Mouse (Mus musculus) T-helper 2 cell (primary cell): Measurements from ENCODE around the gene Supt20.
"Not testable (repeated sequence)": the region's sequence is repeated elsewhere in the genome, so short reads cannot be mapped to it uniquely, and the experiment has no call there.

Source experiments
- in situ Hi-C: fragments of 300-600 bp; cut with MboI, MseI; formaldehyde crosslinking; loops from one replicate; pipeline ENCODE4 v1.15.1; 2025; ENCODE audit warnings: high pct_unique_total_duplicates

Gene Supt20

GRCm38 (mm10) chr3:54699759-54700301 is 7.2 kb downstream of the Supt20 start:
- in situ Hi-C loops, result no loop called here

GRCm38 (mm10) chr3:54704106-54704505 is 11.5 kb downstream of the Supt20 start:
- in situ Hi-C loops, result not testable (repeated sequence)

GRCm38 (mm10) chr3:54708972-54709371 is 16.4 kb downstream of the Supt20 start:
- in situ Hi-C loops, result no loop called here

GRCm38 (mm10) chr3:54714253-54714652 is 21.6 kb downstream of the Supt20 start, which contains the start of gene Gm21958:
Gene Gm21958, minus strand, starts transcription at chr3:54714353.
- in situ Hi-C loops, result loop anchor here (10.0 kb wide), 1 partner anchor 1259 kb away; no protein-coding TSS in a partner anchor

- in situ Hi-C loops, result loop anchor here (10.0 kb wide), 1 partner anchor 1261 kb away; no protein-coding TSS in a partner anchor
Measured at GRCm38 (mm10) chr3:54715461-54715860, 22.9 kb downstream of the Supt20 start.

GRCm38 (mm10) chr3:54717348-54717747 is 24.7 kb downstream of the Supt20 start:
- in situ Hi-C loops, result loop anchor here (10.0 kb wide), 1 partner anchor 1263 kb away; no protein-coding TSS in a partner anchor

GRCm38 (mm10) chr3:54718947-54719346 is 26.3 kb downstream of the Supt20 start:
- in situ Hi-C loops, result loop anchor here (10.0 kb wide), 1 partner anchor 1264 kb away; no protein-coding TSS in a partner anchor

- in situ Hi-C loops, result no loop called here
Measured at GRCm38 (mm10) chr3:54723741-54724500, 31.3 kb downstream of the Supt20 start.

- in situ Hi-C loops, result loop anchor here (25.0 kb wide), 1 partner anchor 863 kb away; the partner anchor contains the start of gene Ufm1
Measured at GRCm38 (mm10) chr3:54725344-54725743, 32.7 kb downstream of the Supt20 start.

GRCm38 (mm10) chr3:54727588-54727987 is 35.0 kb downstream of the Supt20 start:
- in situ Hi-C loops, result loop anchor here (25.0 kb wide), 1 partner anchor 865 kb away; the partner anchor contains the start of gene Ufm1

GRCm38 (mm10) chr3:54728100-54728499 is 35.5 kb downstream of the Supt20 start:
- in situ Hi-C loops, result loop anchor here (25.0 kb wide), 1 partner anchor 866 kb away; the partner anchor contains the start of gene Ufm1

- in situ Hi-C loops, result loop anchor here (25.0 kb wide), 1 partner anchor 869 kb away; the partner anchor contains the start of gene Ufm1
Measured at GRCm38 (mm10) chr3:54731626-54732150, 39.1 kb downstream of the Supt20 start.

- in situ Hi-C loops, result loop anchor here (25.0 kb wide), 1 partner anchor 870 kb away; the partner anchor contains the start of gene Ufm1
Measured at GRCm38 (mm10) chr3:54732371-54732770, 39.8 kb downstream of the Supt20 start.

- in situ Hi-C loops, result loop anchor here (5.0 to 25.0 kb wide), 2 partner anchors 68 to 872 kb away; partner anchors contain the start of gene Ufm1
Measured at GRCm38 (mm10) chr3:54734411-54735246, 42.0 kb downstream of the Supt20 start.

GRCm38 (mm10) chr3:54735247-54736046 is 42.8 kb downstream of the Supt20 start, which contains the start of the genes Exosc8 and Alg5:
Gene Exosc8, minus strand, starts transcription at chr3:54735393.
Gene Alg5, plus strand, starts transcription at chr3:54735539.
- in situ Hi-C loops, result loop anchor here (5.0 to 25.0 kb wide), 2 partner anchors 67 to 873 kb away; partner anchors contain the start of gene Ufm1

- in situ Hi-C loops, result loop anchor here (5.0 to 25.0 kb wide), 2 partner anchors 66 to 874 kb away; partner anchors contain the start of gene Ufm1
Measured at GRCm38 (mm10) chr3:54736101-54736927, 43.7 kb downstream of the Supt20 start.

- in situ Hi-C loops, result loop anchor here (5.0 to 25.0 kb wide), 2 partner anchors 65 to 875 kb away; partner anchors contain the start of gene Ufm1
Measured at GRCm38 (mm10) chr3:54737317-54737716, 44.7 kb downstream of the Supt20 start.

GRCm38 (mm10) chr3:54741965-54742364 is 49.4 kb downstream of the Supt20 start:
- in situ Hi-C loops, result loop anchor here (25.0 kb wide), 1 partner anchor 880 kb away; the partner anchor contains the start of gene Ufm1

GRCm38 (mm10) chr3:54745799-54746198 is 53.2 kb downstream of the Supt20 start:
- in situ Hi-C loops, result loop anchor here (25.0 kb wide), 1 partner anchor 883 kb away; the partner anchor contains the start of gene Ufm1
